Mouse (Mus musculus): Measurements from ENCODE around the gene Mast4.

- TF ChIP-seq USF1 (IDR thresholded peaks at IDR 0.05; ENCODE audit: low read depth) (no peak), CTCF (IDR thresholded peaks at IDR 0.05; ENCODE audit: control insufficient read depth, insufficient read depth, insufficient read length) (no peak), MAX (IDR thresholded peaks at IDR 0.05) (no peak), MYOD1 (IDR thresholded peaks at IDR 0.05; ENCODE audit: control insufficient read depth, insufficient read length, low read depth) (no peak), MYOG (IDR thresholded peaks at IDR 0.05; ENCODE audit: control insufficient read depth, extremely low read depth, insufficient read length) (no peak), CEBPB (IDR thresholded peaks at IDR 0.05; ENCODE audit: low read depth) (no peak), FOSL1 (IDR thresholded peaks at IDR 0.05; ENCODE audit: insufficient read depth, low read length, poor library complexity, severe bottlenecking) (no peak)
Observed at GRCm38 (mm10) chr13:103149415-103149814, 184.9 kb downstream of the Mast4 start.

Measured in C2C12 (cell line).